Mouse (Mus musculus) hindbrain, embryonic 11.5 days (tissue): ENCODE results near the gene Phlda1. TPM values are rescaled to one million over a fixed set of nuclear protein-coding genes. Genes with fewer than 3 reads are reported as not detected.
A peak's percentile ranks its signal among the peaks of the same experiment; 100 is the strongest.

Experiments used
- ATAC-seq: fragments of 200-750 bp; cut with Nextera tagmentation; 2 replicates; pipeline ENCODE4 v1.8.0; 2017; ENCODE audit warnings: mild to moderate bottlenecking, moderate TSS enrichment, moderate library complexity; ENCODE audit not compliant: low FRiP score
- DNase-seq: peaks from one replicate; pipeline ENCODE4 v3.0.0-alpha.2; 2015; ENCODE audit warnings: low spot score
- H3K27ac ChIP-seq: fragments of 300-500 bp; sonication (generic); 2 replicates; pipeline ENCODE4 v1.5.1; 2014; ENCODE audit warnings: mild to moderate bottlenecking, low read depth, low read length
- H3K27me3 ChIP-seq: fragments of 300-500 bp; sonication (generic); 2 replicates; pipeline ENCODE4 v1.6.1; 2014; ENCODE audit warnings: mild to moderate bottlenecking, low read length, moderate library complexity, mixed read lengths; ENCODE audit not compliant: control insufficient read depth, insufficient read depth
- H3K36me3 ChIP-seq: fragments of 300-500 bp; sonication (generic); 2 replicates; pipeline ENCODE4 v1.6.1; 2014; ENCODE audit warnings: mild to moderate bottlenecking, low read length, moderate library complexity, mixed read lengths; ENCODE audit not compliant: control insufficient read depth, insufficient read depth
- H3K4me1 ChIP-seq: fragments of 300-500 bp; sonication (generic); replicated peaks from 2 replicates; pipeline ENCODE4 v1.6.1; 2014; ENCODE audit warnings: low read length, mixed read lengths; ENCODE audit not compliant: control insufficient read depth, insufficient read depth
- H3K4me2 ChIP-seq: fragments of 300-500 bp; sonication (generic); replicated peaks from 2 replicates; pipeline ENCODE4 v1.6.1; 2014; ENCODE audit warnings: mild to moderate bottlenecking, low read depth, low read length
- H3K4me3 ChIP-seq: fragments of 300-500 bp; sonication (generic); 2 replicates; pipeline ENCODE4 v1.5.1; 2014; ENCODE audit warnings: low read depth, low read length
- H3K9ac ChIP-seq: fragments of 300-500 bp; sonication (generic); 2 replicates; pipeline ENCODE4 v1.6.1; 2014; ENCODE audit warnings: low read depth, low read length
- H3K9me3 ChIP-seq: fragments of 300-500 bp; sonication (generic); 2 replicates; pipeline ENCODE4 v1.6.1; 2016; ENCODE audit warnings: low read length; ENCODE audit not compliant: control insufficient read depth
- WGBS: fragments of 180-500 bp; shearing (Covaris S2); extraction: QIAGEN DNeasy Blood & Tissue Kit; methylation state at CpG from one replicate; pipeline ENCODE4 v1.1.7; 2014; 5-methylcytosine and 5-hydroxymethylcytosine counted together
- polyA plus RNA-seq: library from polyadenylated mRNA; unstranded; fragments of >200 nt; fragmentation: Nextera tagmentation; extraction: Ambion mirVana; gene quantifications from 2 replicates; pipeline ENCODE4 v1.2.1, GENCODE M21; 2014

Gene Phlda1
- polyA plus RNA-seq = 30.0 TPM in 2 replicates

DNA sequence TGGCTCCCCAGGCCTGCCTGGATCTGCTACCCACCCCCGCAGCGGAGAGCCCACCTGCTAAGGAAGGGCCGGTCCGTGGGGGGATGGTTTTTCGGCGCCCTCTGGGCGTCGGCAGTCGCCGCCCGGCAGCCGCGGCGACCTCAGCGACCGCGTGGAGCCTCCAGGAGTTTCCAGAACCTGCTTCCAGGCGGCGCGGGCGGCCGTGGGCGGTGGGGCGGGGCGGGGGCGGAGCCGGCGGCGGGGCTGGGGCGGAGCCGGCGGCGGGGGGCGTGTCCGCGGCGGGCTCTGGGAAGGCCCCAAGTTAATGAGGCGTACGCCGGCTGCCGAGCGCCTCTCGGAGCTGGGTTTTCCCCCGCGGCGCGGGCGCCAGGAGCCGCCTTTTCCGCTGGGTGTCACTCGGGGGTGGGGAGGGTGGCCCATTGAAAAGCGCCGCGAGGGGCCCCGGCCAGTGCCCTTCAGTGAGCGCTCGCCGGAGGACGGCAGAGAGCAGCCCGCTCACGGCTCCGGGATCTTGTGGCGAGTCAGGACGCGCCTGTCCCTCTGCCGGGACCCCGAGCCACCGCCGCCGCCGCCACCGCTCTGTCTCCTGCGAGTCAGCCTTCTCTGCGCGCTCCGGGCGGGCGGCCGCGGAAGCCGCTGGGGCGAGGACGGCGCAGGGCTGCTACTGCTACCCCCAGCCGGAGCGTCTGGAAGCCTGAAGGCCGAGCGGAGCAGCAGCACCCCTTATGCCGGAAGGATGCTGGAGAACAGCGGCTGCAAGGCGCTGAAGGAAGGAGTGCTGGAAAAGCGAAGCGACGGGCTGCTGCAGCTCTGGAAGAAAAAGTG is at the start of gene Phlda1:
Gene Phlda1, plus strand, starts transcription at position 186 of the 825 bp plus-strand sequence.
- peak within 1 kb of the TSS; percentile 84 for H3K27ac ChIP-seq
- no peaks in the 10 kb centered on the region for H3K27me3 ChIP-seq
- H3K4me3 ChIP-seq = peak within 1 kb of the TSS; percentile 63
- no peaks in the 10 kb centered on the region for H3K9me3 ChIP-seq
- H3K36me3 ChIP-seq = no peaks in the 10 kb centered on the region
- peak within 1 kb of the TSS; percentile 57 for H3K4me2 ChIP-seq
- H3K4me1 ChIP-seq = peaks cover 3% of the 10 kb centered on the region; the same call in 1 of the 2 replicates
- peak within 1 kb of the TSS; percentile 72 for H3K9ac ChIP-seq
- DNase-seq (peak; percentile 90), ATAC-seq (peak; percentile 91)
- under 1% methylated on average over 56 of the region's 94 CpGs for WGBS

DNA sequence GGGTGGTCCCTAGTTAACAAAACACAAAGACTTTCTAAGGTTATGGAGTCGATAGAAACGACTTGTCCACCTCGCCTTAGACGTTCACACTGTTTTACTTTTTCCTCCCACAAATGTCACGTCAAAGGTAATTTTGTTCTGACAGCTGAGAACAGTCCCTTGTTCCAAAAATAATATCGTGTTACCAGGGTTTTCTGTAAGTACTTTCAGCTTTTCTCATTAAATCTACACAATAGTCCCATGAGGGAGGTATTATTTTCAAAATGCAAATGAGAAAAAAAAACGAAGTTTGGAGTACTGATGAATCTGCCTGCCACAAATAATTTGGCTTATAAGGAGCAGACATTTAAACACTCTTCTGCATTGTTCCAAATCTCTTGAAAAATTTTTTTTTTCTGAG is 48.0 kb upstream of the Phlda1 start:
- Histone ChIP-seq H3K27me3 (no peaks in the 10 kb centered on the region), H3K27ac (no peak overlapping the region), H3K4me3 (no peak overlapping the region), H3K4me2 (no peak overlapping the region), H3K36me3 (no peaks in the 10 kb centered on the region), H3K9ac (no peak overlapping the region), H3K4me1 (no peaks in the 10 kb centered on the region), H3K9me3 (no peaks in the 10 kb centered on the region)
- DNase-seq = no peak
- ATAC-seq = no peak
- WGBS = 72% methylated on average over 7 of the region's 7 CpGs

DNA sequence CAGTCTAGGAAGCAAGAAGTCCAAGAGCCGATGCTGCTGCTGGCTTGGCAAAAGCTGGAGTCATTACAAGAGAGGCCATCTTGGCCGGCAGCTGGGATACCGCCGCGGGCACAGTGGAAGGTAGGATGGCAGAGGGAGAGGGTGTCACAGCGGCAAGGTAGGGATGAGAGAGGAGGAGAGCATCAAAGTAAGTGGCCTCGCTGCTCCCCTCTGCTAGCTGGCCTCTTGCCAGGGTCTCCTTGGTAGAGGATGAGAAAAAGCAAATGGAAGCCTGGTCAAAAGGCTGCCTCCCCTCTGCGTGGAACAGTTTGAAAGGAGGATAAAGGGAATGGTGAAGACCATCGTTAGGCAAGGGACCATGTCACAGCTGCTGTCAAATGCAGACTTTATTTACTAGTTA is 47.0 kb upstream of the Phlda1 start:
- Histone ChIP-seq H3K9me3 (no peaks in the 10 kb centered on the region), H3K4me1 (no peaks in the 10 kb centered on the region), H3K36me3 (no peaks in the 10 kb centered on the region), H3K9ac (no peak overlapping the region), H3K4me2 (no peak overlapping the region), H3K27me3 (no peaks in the 10 kb centered on the region), H3K27ac (no peak overlapping the region), H3K4me3 (no peak overlapping the region)
- no peak for DNase-seq
- 85% methylated on average over 9 of the region's 9 CpGs for WGBS
- no peak for ATAC-seq

DNA sequence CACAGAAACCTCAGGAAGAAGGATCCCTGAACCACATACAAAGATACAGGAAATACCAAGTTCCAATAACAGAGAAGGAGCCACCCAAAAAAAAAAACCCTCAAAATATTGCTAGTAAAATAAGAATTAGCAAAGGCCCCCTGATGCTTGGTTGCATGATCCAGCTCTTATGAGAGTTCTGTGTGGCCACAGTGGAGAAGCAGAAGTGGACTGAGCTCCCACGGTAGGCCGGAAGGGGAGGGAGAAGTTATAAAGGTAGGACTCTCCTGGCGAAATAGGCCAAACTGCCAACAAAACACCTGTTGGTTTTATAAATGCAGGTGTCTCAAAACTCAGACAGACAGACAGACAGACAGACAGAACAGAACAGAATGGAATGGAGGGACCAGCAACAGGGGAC is 46.2 kb upstream of the Phlda1 start:
- H3K9ac ChIP-seq = no peak overlapping the region
- H3K4me2 ChIP-seq = no peak overlapping the region
- H3K4me1 ChIP-seq = no peaks in the 10 kb centered on the region
- DNase-seq (no peak), ATAC-seq (no peak)
- no peaks in the 10 kb centered on the region; the same call in 1 of the 2 replicates for H3K9me3 ChIP-seq
- H3K27ac ChIP-seq = no peak overlapping the region
- H3K36me3 ChIP-seq = no peaks in the 10 kb centered on the region
- no peak overlapping the region for H3K4me3 ChIP-seq
- H3K27me3 ChIP-seq = no peaks in the 10 kb centered on the region
- 79% methylated on average over 3 of the region's 3 CpGs for WGBS

DNA sequence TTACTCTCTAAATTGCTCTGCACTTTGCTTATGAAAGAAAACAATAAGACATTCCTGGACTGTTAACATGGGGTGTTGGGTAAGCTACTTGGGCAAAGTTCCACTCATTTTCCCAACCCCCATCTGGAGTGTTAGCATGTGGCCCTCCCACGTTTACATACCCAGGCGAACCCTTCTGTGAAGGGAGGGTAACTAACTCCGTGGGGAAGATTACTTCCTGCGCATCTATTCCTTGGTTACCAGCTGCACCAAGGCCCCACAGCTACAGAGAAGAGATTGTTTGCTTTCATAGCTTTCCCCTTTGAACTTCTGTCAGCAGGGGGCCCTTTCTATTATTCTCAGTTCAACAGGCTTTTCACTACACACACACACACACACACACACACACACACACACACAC is 45.7 kb upstream of the Phlda1 start:
- Histone ChIP-seq H3K4me1 (no peaks in the 10 kb centered on the region), H3K27ac (no peak overlapping the region), H3K36me3 (no peaks in the 10 kb centered on the region), H3K27me3 (no peaks in the 10 kb centered on the region), H3K4me3 (no peak overlapping the region), H3K9me3 (no peaks in the 10 kb centered on the region; the same call in 1 of the 2 replicates), H3K4me2 (no peak overlapping the region), H3K9ac (no peak overlapping the region)
- 6% methylated on average over 4 of the region's 4 CpGs for WGBS
- ATAC-seq (peak; percentile 79), DNase-seq (peak; percentile 60)

DNA sequence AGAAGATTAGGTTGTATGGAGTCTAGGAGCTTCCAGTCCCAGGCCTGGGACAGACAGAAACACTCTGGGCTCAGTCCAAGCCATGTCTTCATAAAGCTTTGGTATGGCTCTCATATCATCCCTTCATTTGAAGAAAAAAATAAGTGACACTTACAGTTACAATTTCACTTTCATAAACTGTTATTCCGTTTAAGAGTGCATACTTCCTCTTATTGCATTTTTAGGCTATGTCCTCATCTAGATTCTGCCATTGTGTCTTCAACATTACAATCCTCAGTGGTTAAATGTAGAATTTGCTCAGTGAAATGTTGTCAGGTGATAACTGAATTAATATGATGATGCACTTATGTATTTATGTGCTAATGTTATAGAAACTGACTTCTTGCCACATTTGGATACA is 41.3 kb upstream of the Phlda1 start:
- DNase-seq (no peak), ATAC-seq (no peak)
- no peaks in the 10 kb centered on the region for H3K36me3 ChIP-seq
- WGBS = 87% methylated on average over 1 of the region's 1 CpGs
- H3K4me2 ChIP-seq = no peak overlapping the region
- H3K27me3 ChIP-seq = no peaks in the 10 kb centered on the region
- no peak overlapping the region for H3K27ac ChIP-seq
- no peaks in the 10 kb centered on the region; the same call in 1 of the 2 replicates for H3K9me3 ChIP-seq
- no peak overlapping the region for H3K4me3 ChIP-seq
- no peaks in the 10 kb centered on the region for H3K4me1 ChIP-seq
- H3K9ac ChIP-seq = no peak overlapping the region

DNA sequence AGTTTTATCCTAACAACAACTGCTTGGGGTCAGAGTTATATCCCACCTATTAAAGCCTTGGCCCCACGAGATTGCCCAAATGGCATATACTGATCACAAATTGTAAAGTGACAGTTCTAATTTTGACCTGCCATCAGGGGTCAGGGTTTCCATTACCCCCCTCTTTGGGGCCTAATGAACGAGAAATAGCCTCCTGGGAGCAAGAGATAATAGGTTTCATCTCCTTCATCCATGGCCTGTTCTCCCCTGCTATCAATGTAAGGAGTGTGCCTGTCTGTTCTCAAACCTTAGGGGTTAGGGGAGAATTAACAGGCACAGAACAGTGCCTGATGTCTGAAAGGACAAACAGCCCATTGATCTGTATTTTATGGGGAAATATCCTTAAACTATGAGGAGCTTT is 40.7 kb upstream of the Phlda1 start:
- no peak overlapping the region for H3K9ac ChIP-seq
- no peaks in the 10 kb centered on the region; the same call in 1 of the 2 replicates for H3K9me3 ChIP-seq
- no peaks in the 10 kb centered on the region for H3K36me3 ChIP-seq
- no peaks in the 10 kb centered on the region for H3K4me1 ChIP-seq
- no peak overlapping the region for H3K27ac ChIP-seq
- H3K4me3 ChIP-seq = no peak overlapping the region
- peak; percentile 49; the same call in 1 of the 2 replicates for ATAC-seq
- 32% methylated on average over 2 of the region's 2 CpGs for WGBS
- DNase-seq = no peak
- H3K27me3 ChIP-seq = no peaks in the 10 kb centered on the region
- H3K4me2 ChIP-seq = no peak overlapping the region

DNA sequence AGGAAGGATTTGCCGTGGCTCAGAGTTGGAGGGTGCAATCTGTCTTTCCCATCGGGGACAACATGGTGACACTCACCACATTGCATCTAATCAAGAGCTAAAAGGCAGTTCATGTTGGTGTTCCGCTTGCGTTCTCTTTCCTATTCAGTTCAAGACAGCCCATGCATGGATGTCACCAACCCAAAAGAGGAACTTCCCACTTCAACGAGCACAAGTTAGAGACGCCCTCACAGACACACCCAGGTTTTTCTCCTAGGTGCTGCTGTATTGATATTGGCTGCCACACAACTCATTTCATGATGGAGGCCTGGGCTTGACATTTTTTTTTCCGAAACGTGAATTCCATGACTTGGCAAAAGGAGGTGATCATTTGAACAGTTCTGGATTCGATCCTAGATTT is 34.9 kb upstream of the Phlda1 start:
- ATAC-seq = no peak
- no peaks in the 10 kb centered on the region for H3K4me1 ChIP-seq
- 81% methylated on average over 9 of the region's 9 CpGs for WGBS
- H3K9me3 ChIP-seq = no peaks in the 10 kb centered on the region
- no peak overlapping the region for H3K4me3 ChIP-seq
- H3K27me3 ChIP-seq = no peaks in the 10 kb centered on the region
- no peak overlapping the region for H3K4me2 ChIP-seq
- no peaks in the 10 kb centered on the region for H3K36me3 ChIP-seq
- H3K9ac ChIP-seq = no peak overlapping the region
- H3K27ac ChIP-seq = no peak overlapping the region
- no peak for DNase-seq
